Mouse (Mus musculus) embryo, embryonic 11 days (tissue): ENCODE measurements around the gene Acadl.

ENCODE experiments used
- DNase-seq: peaks from one replicate; pipeline ENCODE4 v3.0.0-alpha.2; 2015

Acadl gene

GRCm38 (mm10) chr1:66838184-66839042 is 24.7 kb downstream of the Acadl start:
- peak; percentile 76 for DNase-seq

- no peak for DNase-seq
Measured at GRCm38 (mm10) chr1:66837207-66837606, 25.9 kb downstream of the Acadl start.

GRCm38 (mm10) chr1:66832636-66833165 is 30.4 kb downstream of the Acadl start:
- no peak for DNase-seq

- DNase-seq, result no peak
Measured at GRCm38 (mm10) chr1:66831824-66832600, 31.1 kb downstream of the Acadl start.

- DNase-seq, result no peak
Measured at GRCm38 (mm10) chr1:66829400-66830080, 33.5 kb downstream of the Acadl start.

GRCm38 (mm10) chr1:66821966-66822365 is 41.1 kb downstream of the Acadl start:
- no peak for DNase-seq

GRCm38 (mm10) chr1:66820241-66820640 is 42.8 kb downstream of the Acadl start:
- peak; percentile 35 for DNase-seq

- DNase-seq, result no peak
Measured at GRCm38 (mm10) chr1:66817865-66818315, 45.2 kb downstream of the Acadl start.

GRCm38 (mm10) chr1:66817453-66817839 is 45.6 kb downstream of the Acadl start, which contains the start of gene Kansl1l:
TSS of gene Kansl1l (minus strand) at chr1:66817562.
- peak; percentile 98 for DNase-seq

GRCm38 (mm10) chr1:66816837-66817452 is 46.1 kb downstream of the Acadl start:
- DNase-seq, result peak; percentile 94

GRCm38 (mm10) chr1:66815941-66816777 is 46.9 kb downstream of the Acadl start:
- peak; percentile 75 for DNase-seq

- DNase-seq, result no peak
Measured at GRCm38 (mm10) chr1:66814756-66815155, 48.3 kb downstream of the Acadl start.

- DNase-seq, result no peak
Measured at GRCm38 (mm10) chr1:66813191-66813590, 49.9 kb downstream of the Acadl start.

- DNase-seq, result no peak
Measured at GRCm38 (mm10) chr1:66806821-66807220, 56.3 kb downstream of the Acadl start.

- no peak for DNase-seq
Measured at GRCm38 (mm10) chr1:66805408-66805807, 57.7 kb downstream of the Acadl start.

GRCm38 (mm10) chr1:66804710-66805109 is 58.4 kb downstream of the Acadl start:
- DNase-seq, result no peak

- DNase-seq, result no peak
Measured at GRCm38 (mm10) chr1:66797962-66798361, 65.1 kb downstream of the Acadl start.

GRCm38 (mm10) chr1:66792838-66793466 is 70.1 kb downstream of the Acadl start:
- no peak for DNase-seq

- no peak for DNase-seq
Measured at GRCm38 (mm10) chr1:66782296-66782695, 80.8 kb downstream of the Acadl start.

- DNase-seq, result no peak
Measured at GRCm38 (mm10) chr1:66781027-66781426, 82.0 kb downstream of the Acadl start.
